Mouse (Mus musculus): ENCODE data around the gene Tpd52l2.

Tpd52l2 gene

DNA sequence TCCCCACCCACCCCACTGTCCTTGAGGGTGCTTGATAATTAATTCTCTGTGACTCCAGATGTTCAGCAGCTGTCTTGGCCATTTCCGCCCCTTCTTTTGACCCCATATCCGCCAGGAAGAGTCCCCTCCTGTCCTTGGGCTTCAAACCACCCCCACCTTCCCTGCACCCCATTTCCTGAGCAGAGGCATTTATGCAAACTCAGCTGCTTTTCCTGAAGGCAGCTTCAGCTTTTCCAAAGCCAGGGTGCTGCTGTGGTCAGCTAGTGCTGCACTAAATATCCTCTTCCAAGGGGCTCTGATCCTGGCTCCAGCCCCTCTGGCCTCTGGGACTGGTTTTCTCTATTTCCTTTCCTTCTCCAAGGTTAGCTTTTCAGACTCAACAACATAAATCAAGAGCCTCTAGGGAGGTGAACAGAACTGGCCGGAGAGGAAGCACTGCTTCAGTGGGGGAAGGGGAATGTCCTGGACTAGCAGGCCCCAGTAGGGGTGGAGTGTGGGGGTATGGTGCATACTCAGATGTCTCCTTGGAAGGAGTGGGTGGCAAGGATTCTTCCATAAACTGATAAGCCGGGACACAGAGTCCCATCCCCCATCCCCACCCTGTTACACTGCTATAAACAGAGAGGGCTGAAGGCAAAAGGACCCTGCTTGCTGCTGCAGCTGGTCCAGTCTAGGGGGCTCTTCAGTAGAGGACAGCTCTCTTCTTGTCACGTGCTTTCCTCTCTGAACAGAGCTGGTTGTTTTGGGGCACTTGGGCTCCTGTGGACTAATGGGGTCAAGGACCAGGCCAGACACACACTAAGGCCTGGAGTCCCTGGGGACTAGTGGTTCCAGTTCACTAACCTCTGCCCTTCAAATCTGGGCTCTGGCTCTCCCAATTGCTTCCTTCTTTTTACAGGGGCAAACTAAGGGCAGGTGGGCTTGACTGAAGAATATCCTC is 9.3 kb upstream of the Tpd52l2 start:
- no peak for DNase-seq (ENCODE audit: low read depth)

DNA sequence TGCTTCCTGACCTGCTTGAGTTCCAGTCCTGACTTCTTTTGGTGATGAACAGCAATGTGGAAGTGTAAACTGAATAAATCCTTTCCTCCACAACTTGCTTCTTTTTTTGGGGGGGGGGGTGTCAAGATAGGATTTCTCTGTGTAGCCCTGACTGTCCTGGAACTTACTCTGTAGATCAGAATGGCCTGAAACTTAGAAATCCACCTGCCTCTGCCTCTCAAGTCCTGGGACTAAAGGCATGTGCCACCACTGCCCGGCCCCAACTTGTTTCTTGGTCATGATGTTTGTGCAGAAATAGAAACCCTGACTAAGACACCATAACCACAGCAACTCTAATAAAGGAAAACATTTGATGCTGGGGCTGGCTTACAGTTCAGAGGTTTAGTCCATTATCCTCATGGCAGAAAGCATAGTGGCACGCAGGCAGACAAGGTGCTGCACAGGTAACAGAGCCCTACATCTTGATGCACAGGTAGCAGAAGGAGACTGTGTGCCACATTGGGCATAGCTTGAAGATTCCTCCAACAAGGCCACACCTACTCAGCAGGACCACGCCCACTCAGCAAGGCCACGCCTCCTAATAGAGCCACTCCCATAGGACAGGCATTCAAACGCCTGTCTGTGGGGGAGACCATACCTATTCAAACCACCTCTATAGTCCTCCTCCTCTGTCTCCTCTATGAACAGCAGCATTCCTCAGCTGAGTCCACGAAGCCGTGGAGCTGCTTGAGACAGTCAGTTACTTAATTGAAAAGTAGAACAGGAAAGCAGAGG is 5.3 kb upstream of the Tpd52l2 start:
- DNase-seq (ENCODE audit: low read depth) = peak; percentile 82

DNA sequence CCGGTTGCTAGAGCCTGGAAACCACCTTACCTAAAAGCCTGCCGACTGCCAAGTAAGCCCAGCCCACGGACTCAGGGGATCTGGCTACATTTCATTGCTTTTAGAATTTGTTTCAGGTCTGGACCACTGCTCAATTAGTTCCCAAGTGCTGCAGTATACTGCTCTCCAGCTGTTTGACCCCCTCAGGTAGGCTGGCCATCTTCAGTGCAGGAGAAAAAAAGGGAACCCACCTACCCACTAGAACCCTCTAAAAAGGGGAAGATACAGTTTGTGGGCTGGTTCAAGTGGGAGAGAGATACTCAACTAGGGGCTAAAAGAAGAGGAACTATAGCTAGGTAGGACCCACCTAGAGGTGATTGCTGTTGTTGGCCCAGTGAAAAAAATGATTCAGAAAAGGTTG is 4.7 kb upstream of the Tpd52l2 start:
- no peak for DNase-seq (ENCODE audit: low read depth)

DNA sequence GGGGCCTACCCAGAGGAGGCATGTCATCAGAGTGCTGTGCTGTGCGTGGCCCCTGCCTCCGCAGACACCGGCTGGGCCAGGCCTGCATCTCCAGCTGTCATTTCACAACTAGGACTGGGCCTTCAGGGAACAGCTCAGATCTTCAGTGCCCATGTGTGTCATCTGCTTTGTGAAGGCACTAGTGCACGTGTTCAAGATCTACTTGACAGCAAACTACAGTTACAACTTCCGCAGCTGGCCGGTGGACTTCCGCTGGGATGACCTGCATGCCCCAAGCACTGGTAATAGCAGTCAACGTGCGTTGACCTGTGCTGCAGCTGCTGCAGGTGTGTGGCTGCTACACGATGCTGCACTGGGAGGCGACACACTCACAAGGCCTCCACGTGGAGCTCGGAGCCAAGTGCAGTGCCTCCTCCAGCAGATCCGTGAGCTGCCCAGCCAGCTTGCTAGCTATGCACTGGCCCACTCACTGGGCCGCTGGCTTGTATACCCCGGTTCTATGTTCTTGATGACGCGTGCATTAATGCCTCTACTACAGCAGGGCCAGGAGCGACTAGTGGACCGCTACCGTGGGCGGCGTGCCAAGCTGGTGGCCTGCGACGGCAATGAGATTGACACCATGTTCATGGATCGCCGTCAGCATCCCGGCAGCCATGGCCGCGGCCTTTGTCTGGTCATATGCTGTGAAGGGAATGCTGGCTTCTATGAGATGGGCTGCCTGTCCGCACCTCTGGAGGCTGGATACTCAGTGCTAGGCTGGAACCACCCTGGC is 3.6 kb upstream of the Tpd52l2 start, which contains the start of gene Abhd16b:
TSS of gene Abhd16b (plus strand) at position 51 of the 772 bp plus-strand sequence.
- no peak for DNase-seq (ENCODE audit: low read depth)

DNA sequence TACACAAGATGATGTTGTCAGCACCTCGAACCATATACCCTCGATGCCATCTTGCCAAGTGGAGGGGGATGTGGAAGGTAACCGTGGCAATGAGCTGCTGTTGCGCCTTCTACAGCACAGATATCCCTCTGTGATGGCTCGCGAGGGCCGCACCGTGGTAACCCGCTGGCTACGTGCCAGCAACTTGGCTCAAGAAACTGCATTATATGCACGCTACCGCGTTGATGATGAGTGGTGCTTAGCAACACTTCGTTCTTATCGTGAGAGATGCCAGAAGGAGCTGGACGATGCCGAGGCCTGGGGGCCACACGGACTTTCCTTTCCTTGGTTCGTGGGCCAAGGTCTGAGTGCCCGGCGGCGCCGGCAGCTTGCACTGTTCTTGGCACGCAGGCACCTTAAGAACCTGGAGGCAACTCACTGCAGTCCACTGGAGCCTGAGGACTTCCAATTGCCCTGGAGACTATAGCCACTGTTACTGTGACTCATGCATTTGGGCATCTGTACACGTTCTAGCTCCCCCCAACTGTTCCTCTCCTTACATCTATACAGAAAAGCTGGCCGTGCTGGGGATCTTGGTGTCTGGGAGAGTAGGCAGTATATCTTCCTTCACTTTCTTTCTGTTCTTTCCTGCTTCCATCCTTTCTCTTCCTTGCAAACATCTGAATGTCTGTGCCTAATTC is 2.5 kb upstream of the Tpd52l2 start:
- no peak for DNase-seq (ENCODE audit: low read depth)

DNA sequence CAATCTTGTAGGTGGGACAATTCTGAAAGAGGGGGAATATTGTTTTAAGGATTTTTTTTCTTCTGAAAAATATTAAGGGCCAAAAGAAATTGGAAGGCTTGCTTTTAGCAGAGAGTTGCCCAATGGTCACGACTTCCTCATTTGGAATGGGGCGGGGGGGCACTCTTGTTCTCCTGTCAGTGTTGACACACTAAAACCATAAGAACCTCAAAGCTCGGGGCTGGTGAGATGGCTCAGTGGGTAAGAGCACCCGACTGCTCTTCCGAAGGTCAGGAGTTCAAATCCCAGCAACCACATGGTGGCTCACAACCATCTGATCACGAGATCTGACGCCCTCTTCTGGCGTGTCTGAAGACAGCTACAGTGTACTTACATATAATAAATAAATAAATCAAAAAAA is 1.1 kb upstream of the Tpd52l2 start:
- peak; percentile 53 for DNase-seq (ENCODE audit: low read depth)

DNA sequence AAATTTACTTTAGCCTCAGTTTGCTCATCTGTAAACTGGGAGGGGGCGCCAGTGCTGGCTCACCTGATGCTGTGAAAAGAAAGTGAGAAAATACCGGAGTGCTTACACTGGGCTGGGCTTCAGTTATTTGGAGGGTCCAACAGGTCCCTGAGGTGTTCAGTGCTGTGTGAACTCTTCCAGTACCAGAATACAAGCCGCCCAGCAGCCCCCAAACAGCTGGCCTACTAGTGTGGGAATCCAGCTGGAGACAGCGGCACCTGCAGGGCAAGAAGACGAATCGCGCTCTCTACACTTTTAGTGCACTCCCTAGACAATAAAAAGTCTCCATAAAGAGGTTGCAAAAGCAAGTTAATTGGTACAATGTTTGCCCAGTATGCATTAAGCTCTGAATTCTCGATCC is 661 bp upstream of the Tpd52l2 start:
- peak; percentile 90 for DNase-seq (ENCODE audit: low read depth)

DNA sequence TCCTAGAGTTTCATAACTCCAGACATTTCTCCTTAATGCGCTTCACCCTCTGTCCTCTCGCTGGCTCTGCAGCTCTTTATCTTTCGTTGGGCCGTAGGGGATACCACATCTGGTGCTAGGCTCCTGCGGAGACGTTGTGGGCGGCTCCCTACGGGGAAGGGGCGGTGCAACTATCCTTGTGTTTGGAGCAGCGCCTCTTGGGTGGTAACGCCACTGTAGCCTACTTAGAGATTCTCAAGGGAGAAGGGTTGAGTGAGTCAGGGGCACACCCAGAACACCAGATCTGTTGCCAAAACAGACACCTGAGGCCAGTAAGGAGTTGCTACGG is 570 bp downstream of the Tpd52l2 start:
- DNase-seq (ENCODE audit: low read depth) = peak; percentile 87

DNA sequence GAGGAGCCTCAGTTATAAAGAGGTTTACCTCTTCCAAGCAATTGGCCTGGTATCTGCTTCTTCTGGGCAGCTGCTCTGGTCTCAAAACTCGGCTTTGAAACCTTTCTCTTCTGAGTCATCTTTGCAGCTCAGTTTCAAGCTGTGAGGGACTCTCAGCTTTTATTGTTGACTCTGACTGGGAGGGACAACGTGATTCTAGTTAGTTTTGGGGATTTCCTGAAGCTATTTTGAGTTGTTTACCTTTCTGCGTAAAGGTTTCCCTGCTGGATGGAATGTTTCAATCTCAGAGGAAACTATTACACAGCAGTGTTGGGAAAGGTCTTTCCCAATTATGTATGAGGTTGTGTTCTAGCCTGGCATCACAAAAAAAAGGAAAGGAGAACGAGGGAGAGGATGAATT is 1.7 kb downstream of the Tpd52l2 start:
- DNase-seq (ENCODE audit: low read depth) = peak; percentile 65

DNA sequence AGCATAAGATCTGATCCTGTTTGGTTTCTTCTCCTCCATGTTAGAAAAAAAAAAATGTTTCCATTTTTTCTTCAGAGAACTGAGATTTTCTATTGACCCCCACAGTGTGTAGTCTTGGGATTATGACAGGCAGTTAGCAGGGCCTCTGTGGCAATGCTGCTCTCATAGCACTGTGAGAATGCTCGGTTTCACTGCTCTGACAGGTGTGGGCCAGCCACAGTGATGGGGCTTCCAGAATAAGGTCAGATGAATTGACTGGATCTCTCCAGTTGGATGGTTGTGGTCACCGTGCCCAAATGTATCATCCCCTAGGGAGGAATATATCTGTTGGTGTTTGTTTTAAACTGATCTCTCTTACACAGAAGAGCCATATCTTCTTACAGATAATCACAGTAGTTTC is 12.2 kb downstream of the Tpd52l2 start:
- DNase-seq (ENCODE audit: low read depth) = no peak

DNA sequence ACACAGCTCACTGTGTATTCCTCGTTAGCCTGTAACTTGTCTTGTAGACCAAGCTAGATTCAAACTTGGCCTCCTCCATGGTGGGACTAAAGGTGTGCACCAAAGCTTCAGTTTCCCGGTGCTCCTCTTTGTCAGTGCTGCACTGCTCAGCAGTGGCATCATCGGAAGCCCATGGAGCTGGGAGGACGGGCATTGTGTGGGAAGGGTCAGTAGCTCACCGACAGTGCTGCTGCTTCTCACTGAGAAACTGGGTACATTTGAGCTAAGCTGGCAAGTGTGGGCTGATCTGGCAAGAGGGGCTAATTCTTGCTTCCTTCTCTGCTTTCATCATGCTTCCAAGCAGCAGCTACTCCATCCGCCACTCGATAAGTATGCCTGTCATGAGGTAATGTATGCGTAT is 14.3 kb downstream of the Tpd52l2 start:
- no peak for DNase-seq (ENCODE audit: low read depth)

DNA sequence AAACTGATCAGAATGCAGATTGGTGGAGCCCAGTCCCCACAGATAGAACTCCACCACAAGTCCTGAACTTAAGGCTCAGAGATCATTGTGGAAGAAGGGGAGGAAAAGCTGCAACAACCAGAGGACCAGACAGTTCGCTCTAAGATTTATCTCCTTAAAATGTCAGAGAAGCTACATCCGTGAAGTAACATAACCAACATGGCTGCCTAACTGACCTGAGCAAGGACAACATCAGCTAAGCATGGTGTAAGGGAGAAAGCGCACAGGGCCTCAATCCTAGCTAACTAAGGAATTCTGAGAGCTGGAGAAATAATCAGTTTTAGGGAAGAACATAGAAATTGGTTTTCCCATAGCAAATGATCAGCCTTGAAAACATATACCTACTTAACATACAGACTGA is 22.3 kb downstream of the Tpd52l2 start:
- peak; percentile 30 for DNase-seq (ENCODE audit: low read depth)

DNA sequence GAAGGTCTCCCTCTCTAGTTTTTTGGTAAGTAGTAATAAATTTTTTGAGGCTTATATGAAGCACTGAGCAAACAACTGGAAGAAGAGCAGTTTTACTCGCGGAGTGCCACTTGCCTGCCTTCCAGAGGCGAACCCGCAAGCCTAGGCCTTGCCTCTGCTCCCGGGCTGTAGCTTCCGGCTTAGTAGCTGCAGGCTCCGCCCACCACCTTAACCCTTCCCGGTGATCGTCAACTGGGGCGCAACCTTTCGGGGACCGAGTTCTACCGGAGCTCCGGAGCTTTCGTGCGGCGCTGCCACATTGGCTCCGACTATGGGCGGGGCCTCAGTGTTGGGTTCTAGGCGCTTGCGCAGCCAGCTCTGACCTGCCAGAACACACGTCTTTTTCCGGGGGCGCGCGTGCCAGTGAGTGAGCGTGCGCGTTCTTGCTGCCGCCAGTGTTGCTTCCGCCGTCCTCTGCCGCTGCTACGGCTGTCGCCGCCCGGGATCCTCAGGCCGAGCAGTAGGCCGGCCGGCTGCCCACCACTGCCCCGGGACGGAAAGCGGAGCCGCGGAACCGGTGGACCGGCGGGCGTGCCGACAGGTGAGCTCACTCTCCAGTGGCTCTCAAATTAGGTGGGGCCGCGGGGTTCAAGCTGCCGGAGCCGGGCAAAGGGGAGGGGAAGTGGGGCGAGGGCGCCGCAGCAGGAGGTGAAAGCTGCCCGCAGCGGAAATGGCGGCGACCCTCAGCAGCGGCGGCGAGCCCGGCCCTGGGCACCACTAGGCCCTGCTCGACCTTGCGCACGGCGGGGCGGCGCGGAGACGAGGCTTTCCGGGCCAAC is 23.4 kb downstream of the Tpd52l2 start, which contains the start of gene Dnajc5:
TSS of gene Dnajc5 (plus strand) at position 368 of the 818 bp plus-strand sequence.
- peak; percentile 99 for DNase-seq (ENCODE audit: low read depth)

DNA sequence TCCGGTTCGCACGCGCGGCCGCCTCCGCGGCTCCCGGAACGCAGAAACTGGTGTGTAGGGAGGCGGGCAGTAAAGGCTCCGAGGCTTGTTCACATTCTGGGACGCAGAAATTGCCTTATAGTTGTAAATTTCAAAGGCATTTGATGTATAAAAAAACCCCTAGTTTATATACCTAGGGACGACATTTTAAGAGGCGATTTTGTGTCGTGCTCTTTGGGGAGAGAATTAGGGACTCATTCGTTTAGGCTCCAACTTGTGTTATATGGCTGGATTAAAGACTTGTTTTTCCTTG is 23.9 kb downstream of the Tpd52l2 start:
- DNase-seq (ENCODE audit: low read depth) = no peak

DNA sequence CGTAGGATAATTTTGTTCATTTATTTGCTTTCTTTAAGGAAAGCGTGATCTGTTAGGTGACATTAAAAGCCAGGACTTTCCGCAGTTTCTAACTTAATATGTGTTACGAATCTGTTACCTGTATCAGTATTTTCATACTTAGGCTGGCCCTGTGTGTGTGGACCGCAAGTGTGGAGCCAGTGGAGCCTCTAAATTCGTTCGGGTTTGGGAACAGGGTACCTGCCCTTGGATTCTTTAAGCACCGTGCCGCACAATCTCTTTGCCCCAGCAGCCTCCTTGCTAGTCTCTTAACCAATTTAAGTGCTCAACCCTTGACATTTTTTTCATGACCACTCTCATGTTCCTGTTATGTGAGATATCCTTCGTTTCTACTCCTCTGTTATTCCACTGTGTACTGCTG is 24.5 kb downstream of the Tpd52l2 start:
- DNase-seq (ENCODE audit: low read depth) = peak; percentile 20

DNA sequence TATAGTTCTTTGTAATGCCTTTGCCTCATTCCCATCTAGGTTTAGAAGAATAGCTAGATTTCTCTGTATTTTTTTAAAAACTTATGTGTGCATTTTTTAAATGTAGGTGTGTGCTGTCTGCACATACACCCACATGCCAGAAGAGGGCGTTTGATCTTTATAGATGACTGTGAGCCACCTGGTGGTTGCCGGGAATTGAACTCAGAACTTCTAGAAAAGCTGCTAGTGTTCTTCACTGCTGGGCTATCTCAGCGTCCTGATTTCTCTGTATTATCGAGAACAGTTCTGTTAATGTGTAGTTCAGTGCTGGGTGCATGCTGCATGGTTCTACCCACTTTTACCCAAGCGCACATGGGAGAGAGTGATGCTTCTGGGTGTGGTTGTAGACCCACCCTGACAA is 25.9 kb downstream of the Tpd52l2 start:
- peak; percentile 85 for DNase-seq (ENCODE audit: low read depth)

DNA sequence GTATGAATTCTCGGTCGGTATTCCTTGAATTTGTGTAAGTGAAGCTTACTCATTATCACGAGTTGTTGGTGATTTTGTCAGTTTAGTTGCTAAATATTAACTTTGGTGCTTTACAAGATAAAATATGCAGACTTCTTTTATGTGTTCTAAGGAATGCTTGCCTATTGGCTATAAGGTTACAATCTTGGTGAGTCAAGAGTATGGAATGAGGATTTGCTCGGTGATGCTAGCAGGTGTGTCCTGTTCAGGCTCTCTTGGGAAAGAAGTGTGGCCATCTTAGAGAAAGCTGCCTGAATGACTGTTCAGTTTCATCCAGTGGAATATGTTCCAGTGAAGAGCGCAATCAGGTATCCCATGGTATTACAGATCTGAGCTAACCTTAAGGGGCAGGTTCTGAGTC is 28.6 kb downstream of the Tpd52l2 start:
- DNase-seq (ENCODE audit: low read depth) = no peak

DNA sequence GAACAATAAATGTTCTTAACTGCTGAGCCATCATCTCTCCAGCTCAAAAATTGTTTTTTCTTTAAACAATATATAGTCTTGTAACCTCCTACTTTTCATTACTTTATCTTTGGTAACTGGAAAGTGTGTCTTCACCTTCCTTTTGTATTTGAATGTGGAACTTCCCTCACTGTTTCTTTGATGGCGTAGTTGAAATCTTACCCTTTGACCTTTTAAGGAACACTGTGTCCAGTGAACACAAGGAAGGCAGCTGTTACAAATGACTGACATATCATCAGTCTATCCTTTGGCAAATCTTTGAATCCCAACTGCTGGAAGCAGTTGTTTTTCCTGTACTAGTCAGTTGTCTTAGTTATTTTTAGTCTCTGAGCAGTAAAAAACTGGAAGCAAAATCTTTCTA is 32.1 kb downstream of the Tpd52l2 start:
- DNase-seq (ENCODE audit: low read depth) = no peak

DNA sequence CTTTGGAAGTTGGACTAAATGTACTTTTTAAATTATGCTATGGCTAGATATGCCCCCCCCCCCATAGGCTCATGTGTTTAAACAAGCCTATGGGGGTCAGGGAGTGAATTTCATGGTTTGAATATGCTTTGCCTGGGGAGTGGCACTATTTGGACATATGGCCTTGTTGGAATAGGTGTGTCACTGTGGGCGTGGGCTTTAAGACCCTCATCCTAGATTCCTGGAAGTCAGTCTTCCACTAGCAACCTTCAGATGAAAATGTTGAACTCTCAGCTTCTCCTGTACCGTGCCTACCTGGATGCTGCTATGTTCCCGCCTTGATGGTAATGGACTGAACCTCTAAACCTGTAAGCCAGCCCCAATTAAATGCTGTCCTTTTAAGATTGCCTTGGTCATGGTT is 35.6 kb downstream of the Tpd52l2 start:
- no peak for DNase-seq (ENCODE audit: low read depth)

DNA sequence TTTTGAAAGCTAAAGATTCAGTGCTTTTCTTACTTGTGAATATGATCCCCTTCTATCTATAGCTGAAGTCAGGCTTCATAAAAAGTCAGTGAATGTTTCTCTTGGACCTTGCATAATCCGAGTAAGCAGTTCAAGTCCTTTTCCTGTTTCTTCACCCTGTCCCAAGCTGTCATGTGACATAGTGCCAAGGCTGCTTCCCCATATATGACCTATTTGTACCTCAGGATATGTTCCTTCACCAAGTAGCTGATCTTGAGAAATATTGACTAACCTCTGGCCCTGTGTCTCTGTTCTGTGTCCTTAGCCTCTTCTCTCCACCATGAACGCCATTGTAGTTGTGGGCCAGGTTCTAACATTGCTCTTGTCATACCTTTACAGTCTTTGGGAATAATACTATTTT is 39.5 kb downstream of the Tpd52l2 start:
- no peak for DNase-seq (ENCODE audit: low read depth)

DNA sequence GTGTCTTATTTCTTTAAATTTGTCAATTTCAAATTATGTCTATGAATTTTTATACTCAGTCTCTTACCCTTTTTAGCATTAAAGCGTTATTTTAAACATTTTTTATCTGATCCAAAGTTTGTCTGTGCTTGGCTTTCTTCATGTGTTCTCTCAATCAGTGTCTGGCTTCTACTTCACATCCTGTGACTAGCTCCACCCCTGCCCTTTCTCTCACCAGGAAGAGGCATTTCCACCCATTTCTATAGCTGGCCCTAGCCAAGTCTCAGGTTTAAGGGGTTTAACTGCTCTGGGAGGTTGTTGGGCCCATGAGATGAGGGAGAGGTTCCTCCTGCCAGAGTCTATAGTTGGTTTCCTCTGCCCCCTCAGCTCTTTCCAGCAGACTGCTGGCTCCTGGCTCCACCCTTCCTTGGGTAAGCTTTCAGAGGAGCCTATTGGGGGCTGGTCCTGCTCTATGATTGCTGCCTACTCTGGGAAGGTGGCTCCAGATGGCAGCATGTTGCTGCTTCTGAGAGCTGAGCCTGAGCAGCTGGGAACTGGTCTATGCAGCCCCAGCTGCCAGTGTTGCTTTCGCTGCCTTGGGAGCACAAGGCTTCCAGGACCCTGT is 40.6 kb downstream of the Tpd52l2 start:
- peak; percentile 36 for DNase-seq (ENCODE audit: low read depth)
